Mouse (Mus musculus): ENCODE measurements around the gene Mafb. TPM values are rescaled to one million over a fixed set of nuclear protein-coding genes. Genes with fewer than 3 reads are reported as not detected.

The Mafb gene
- polyA plus RNA-seq, 1 experiment from 2014 or later = 4.9 TPM

- H3K27ac ChIP-seq (replicated peaks; ENCODE audit: low read depth, low read length) = no peak overlapping the region
- DNase-seq (ENCODE audit: low spot score) (no peak), ATAC-seq (replicated peaks; ENCODE audit: insufficient number of reproducible peaks, low FRiP score, low TSS enrichment, low read depth) (no peak)
- no peaks in the 10 kb centered on the region for H3K36me3 ChIP-seq (replicated peaks; ENCODE audit: control insufficient read depth, insufficient read depth, low read depth, low read length)
- H3K27me3 ChIP-seq (ENCODE audit: control insufficient read depth, insufficient read depth, low read length) = peaks cover 41% of the 10 kb centered on the region
- H3K9me3 ChIP-seq (replicated peaks; ENCODE audit: control insufficient read depth, low read length) = no peaks in the 10 kb centered on the region
- no peak overlapping the region for H3K9ac ChIP-seq (replicated peaks; ENCODE audit: low read length)
- H3K4me3 ChIP-seq (ENCODE audit: low read depth, low read length) = no peak overlapping the region
- WGBS = 1% methylated on average over 8 of the region's 8 CpGs
- H3K4me1 ChIP-seq (ENCODE audit: control insufficient read depth, insufficient read depth, low read length) = no peaks in the 10 kb centered on the region; the same call in 1 of the 2 replicates
- H3K4me2 ChIP-seq (ENCODE audit: low read depth, low read length) = no peak overlapping the region
Observed at GRCm38 (mm10) chr2:160360234-160360874, 6.5 kb downstream of the Mafb start.

GRCm38 (mm10) chr2:160358896-160359295 lies 8.0 kb downstream of the Mafb start:
- 5% methylated on average over 4 of the region's 4 CpGs for WGBS
- no peak for ATAC-seq (replicated peaks; ENCODE audit: insufficient number of reproducible peaks, low FRiP score, low TSS enrichment, low read depth)

GRCm38 (mm10) chr2:160357442-160357841 lies 9.4 kb downstream of the Mafb start:
- Histone ChIP-seq H3K9me3 (replicated peaks; ENCODE audit: control insufficient read depth, low read length) (no peaks in the 10 kb centered on the region), H3K4me2 (ENCODE audit: low read depth, low read length) (no peak overlapping the region), H3K27me3 (ENCODE audit: control insufficient read depth, insufficient read depth, low read length) (peaks cover 31% of the 10 kb centered on the region), H3K4me1 (ENCODE audit: control insufficient read depth, insufficient read depth, low read length) (no peaks in the 10 kb centered on the region; the same call in none of the 2 replicates), H3K36me3 (replicated peaks; ENCODE audit: control insufficient read depth, insufficient read depth, low read depth, low read length) (no peaks in the 10 kb centered on the region), H3K4me3 (ENCODE audit: low read depth, low read length) (no peak overlapping the region), H3K9ac (replicated peaks; ENCODE audit: low read length) (no peak overlapping the region), H3K27ac (replicated peaks; ENCODE audit: low read depth, low read length) (no peak overlapping the region)
- no peak for ATAC-seq (replicated peaks; ENCODE audit: insufficient number of reproducible peaks, low FRiP score, low TSS enrichment, low read depth)
- 77% methylated on average over 4 of the region's 4 CpGs for WGBS
- no peak for DNase-seq (ENCODE audit: low spot score)

More at GRCm38 (mm10) chr2:160358896-160359295, 8.0 kb downstream of the Mafb start:
- Histone ChIP-seq H3K9ac (replicated peaks; ENCODE audit: low read length) (no peak overlapping the region), H3K4me2 (ENCODE audit: low read depth, low read length) (no peak overlapping the region), H3K4me3 (ENCODE audit: low read depth, low read length) (no peak overlapping the region), H3K9me3 (replicated peaks; ENCODE audit: control insufficient read depth, low read length) (no peaks in the 10 kb centered on the region), H3K4me1 (ENCODE audit: control insufficient read depth, insufficient read depth, low read length) (no peaks in the 10 kb centered on the region; the same call in 1 of the 2 replicates), H3K27ac (replicated peaks; ENCODE audit: low read depth, low read length) (no peak overlapping the region), H3K36me3 (replicated peaks; ENCODE audit: control insufficient read depth, insufficient read depth, low read depth, low read length) (no peaks in the 10 kb centered on the region), H3K27me3 (ENCODE audit: control insufficient read depth, insufficient read depth, low read length) (peaks cover 39% of the 10 kb centered on the region)
- DNase-seq (ENCODE audit: low spot score) = no peak

- Histone ChIP-seq H3K27me3 (ENCODE audit: control insufficient read depth, insufficient read depth, low read length) (peaks cover 20% of the 10 kb centered on the region), H3K36me3 (replicated peaks; ENCODE audit: control insufficient read depth, insufficient read depth, low read depth, low read length) (no peaks in the 10 kb centered on the region), H3K9me3 (replicated peaks; ENCODE audit: control insufficient read depth, low read length) (no peaks in the 10 kb centered on the region), H3K27ac (replicated peaks; ENCODE audit: low read depth, low read length) (no peak overlapping the region), H3K9ac (replicated peaks; ENCODE audit: low read length) (no peak overlapping the region), H3K4me2 (ENCODE audit: low read depth, low read length) (no peak overlapping the region), H3K4me1 (ENCODE audit: control insufficient read depth, insufficient read depth, low read length) (no peaks in the 10 kb centered on the region; the same call in 1 of the 2 replicates), H3K4me3 (ENCODE audit: low read depth, low read length) (no peak overlapping the region)
- WGBS = 53% methylated on average over 5 of the region's 5 CpGs
- ATAC-seq (replicated peaks; ENCODE audit: insufficient number of reproducible peaks, low FRiP score, low TSS enrichment, low read depth) (no peak), DNase-seq (ENCODE audit: low spot score) (no peak)
Observed at GRCm38 (mm10) chr2:160356132-160356531, 10.7 kb downstream of the Mafb start.

- Histone ChIP-seq H3K36me3 (replicated peaks; ENCODE audit: control insufficient read depth, insufficient read depth, low read depth, low read length) (no peaks in the 10 kb centered on the region), H3K9me3 (replicated peaks; ENCODE audit: control insufficient read depth, low read length) (no peaks in the 10 kb centered on the region), H3K27me3 (ENCODE audit: control insufficient read depth, insufficient read depth, low read length) (peaks cover 11% of the 10 kb centered on the region), H3K4me1 (ENCODE audit: control insufficient read depth, insufficient read depth, low read length) (no peaks in the 10 kb centered on the region; the same call in 1 of the 2 replicates), H3K9ac (replicated peaks; ENCODE audit: low read length) (no peak overlapping the region), H3K4me2 (ENCODE audit: low read depth, low read length) (no peak overlapping the region), H3K27ac (replicated peaks; ENCODE audit: low read depth, low read length) (no peak overlapping the region), H3K4me3 (ENCODE audit: low read depth, low read length) (no peak overlapping the region)
- 61% methylated on average over 2 of the region's 2 CpGs for WGBS
- no peak for DNase-seq (ENCODE audit: low spot score)
- ATAC-seq (replicated peaks; ENCODE audit: insufficient number of reproducible peaks, low FRiP score, low TSS enrichment, low read depth) = no peak
Observed at GRCm38 (mm10) chr2:160354319-160354718, 12.5 kb downstream of the Mafb start.

GRCm38 (mm10) chr2:160353581-160353980 lies 13.3 kb downstream of the Mafb start:
- WGBS = 56% methylated on average over 2 of the region's 2 CpGs
- Histone ChIP-seq H3K27me3 (ENCODE audit: control insufficient read depth, insufficient read depth, low read length) (peaks cover 3% of the 10 kb centered on the region), H3K36me3 (replicated peaks; ENCODE audit: control insufficient read depth, insufficient read depth, low read depth, low read length) (no peaks in the 10 kb centered on the region), H3K9me3 (replicated peaks; ENCODE audit: control insufficient read depth, low read length) (no peaks in the 10 kb centered on the region), H3K9ac (replicated peaks; ENCODE audit: low read length) (no peak overlapping the region), H3K4me2 (ENCODE audit: low read depth, low read length) (no peak overlapping the region), H3K4me3 (ENCODE audit: low read depth, low read length) (no peak overlapping the region), H3K4me1 (ENCODE audit: control insufficient read depth, insufficient read depth, low read length) (no peaks in the 10 kb centered on the region; the same call in 1 of the 2 replicates), H3K27ac (replicated peaks; ENCODE audit: low read depth, low read length) (no peak overlapping the region)
- DNase-seq (ENCODE audit: low spot score) (no peak), ATAC-seq (replicated peaks; ENCODE audit: insufficient number of reproducible peaks, low FRiP score, low TSS enrichment, low read depth) (no peak)

GRCm38 (mm10) chr2:160351038-160351574 lies 15.8 kb downstream of the Mafb start:
- Histone ChIP-seq H3K4me3 (ENCODE audit: low read depth, low read length) (no peak overlapping the region), H3K27ac (replicated peaks; ENCODE audit: low read depth, low read length) (no peak overlapping the region), H3K27me3 (ENCODE audit: control insufficient read depth, insufficient read depth, low read length) (no peaks in the 10 kb centered on the region), H3K4me2 (ENCODE audit: low read depth, low read length) (no peak overlapping the region), H3K9ac (replicated peaks; ENCODE audit: low read length) (no peak overlapping the region), H3K4me1 (ENCODE audit: control insufficient read depth, insufficient read depth, low read length) (no peaks in the 10 kb centered on the region; the same call in 1 of the 2 replicates), H3K9me3 (replicated peaks; ENCODE audit: control insufficient read depth, low read length) (no peaks in the 10 kb centered on the region), H3K36me3 (replicated peaks; ENCODE audit: control insufficient read depth, insufficient read depth, low read depth, low read length) (no peaks in the 10 kb centered on the region)
- DNase-seq (ENCODE audit: low spot score) = no peak
- no peak for ATAC-seq (replicated peaks; ENCODE audit: insufficient number of reproducible peaks, low FRiP score, low TSS enrichment, low read depth)
- WGBS = 19% methylated on average over 8 of the region's 8 CpGs

- no peak overlapping the region for H3K9ac ChIP-seq (replicated peaks; ENCODE audit: low read length)
- no peaks in the 10 kb centered on the region for H3K9me3 ChIP-seq (replicated peaks; ENCODE audit: control insufficient read depth, low read length)
- no peak overlapping the region for H3K27ac ChIP-seq (replicated peaks; ENCODE audit: low read depth, low read length)
- H3K4me1 ChIP-seq (ENCODE audit: control insufficient read depth, insufficient read depth, low read length) = no peaks in the 10 kb centered on the region; the same call in 1 of the 2 replicates
- H3K4me2 ChIP-seq (ENCODE audit: low read depth, low read length) = no peak overlapping the region
- H3K4me3 ChIP-seq (ENCODE audit: low read depth, low read length) = no peak overlapping the region
- H3K36me3 ChIP-seq (replicated peaks; ENCODE audit: control insufficient read depth, insufficient read depth, low read depth, low read length) = no peaks in the 10 kb centered on the region
- DNase-seq (ENCODE audit: low spot score) = no peak
- 33% methylated on average over 4 of the region's 4 CpGs for WGBS
- ATAC-seq (replicated peaks; ENCODE audit: insufficient number of reproducible peaks, low FRiP score, low TSS enrichment, low read depth) = no peak
- H3K27me3 ChIP-seq (ENCODE audit: control insufficient read depth, insufficient read depth, low read length) = no peaks in the 10 kb centered on the region
Observed at GRCm38 (mm10) chr2:160349578-160349977, 17.3 kb downstream of the Mafb start.

Measured in embryonic facial prominence, embryonic 11.5 days (tissue).